Comparison of ENCODE assay signal across 17 mouse cellular contexts in the genomic region with DNA sequence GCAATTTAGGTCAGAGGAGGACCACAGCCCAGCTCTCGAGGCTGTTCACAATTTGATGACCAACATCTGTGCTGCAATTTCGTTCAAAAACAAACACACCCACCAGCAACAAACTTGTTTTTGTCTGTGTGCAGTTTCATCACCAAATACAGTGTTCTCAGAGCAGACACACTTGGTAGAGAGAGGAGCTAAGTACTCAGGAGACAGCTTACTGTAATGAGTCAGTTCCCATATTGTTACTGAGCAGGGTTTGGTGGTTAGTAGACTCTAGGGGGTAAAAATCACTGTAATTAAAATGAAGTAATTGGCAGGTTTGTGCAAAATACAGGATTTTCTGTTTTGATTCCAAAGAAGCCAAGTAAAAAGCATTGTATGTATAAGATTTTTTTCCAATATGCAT.
"Had no signal": no experiment of that assay in that cellular context is flagged by ENCODE, and none has a peak within 500 bp of the region (broad histone marks: within the 10 kb centered on the region; RNA-seq: fewer than 3 reads in every experiment).

No protein-coding gene starts in this region.

- H3K36me3 ChIP-seq: limb, embryonic 10.5 days; liver, embryonic 15.5 days; midbrain, embryonic 15.5 days; neural tube, embryonic 13.5 days; stomach, embryonic 15.5 days had no signal

- H3K27ac ChIP-seq: left cerebral cortex, adult 2 months; limb, embryonic 10.5 days; liver, embryonic 15.5 days; macrophage; midbrain, embryonic 15.5 days; neural tube, embryonic 13.5 days; stomach, embryonic 15.5 days had no signal

- ATAC-seq: intestine, postnatal 0 days; midbrain, embryonic 15.5 days had no signal

- H3K9me3 ChIP-seq: limb, embryonic 10.5 days; liver, embryonic 15.5 days; megakaryocyte, embryonic 14.5 days; midbrain, embryonic 15.5 days; neural tube, embryonic 13.5 days; stomach, embryonic 15.5 days had no signal

- H3K4me1 ChIP-seq: liver, embryonic 15.5 days; megakaryocyte, embryonic 14.5 days; stomach, embryonic 15.5 days had no signal

- H3K4me3 ChIP-seq: left cerebral cortex, adult 2 months; limb, embryonic 10.5 days; liver, embryonic 15.5 days; megakaryocyte, embryonic 14.5 days; midbrain, embryonic 15.5 days; neural tube, embryonic 13.5 days; stomach, embryonic 15.5 days had no signal

- DNase-seq: kidney, adult 8-10 months; kidney, postnatal 10 days; lung, adult 2 months; lung, postnatal 14 days; right cerebral cortex, postnatal 14 days; thymus, postnatal 36 days had no signal

- H3K27me3 ChIP-seq: liver, embryonic 15.5 days; midbrain, embryonic 15.5 days; neural tube, embryonic 13.5 days; stomach, embryonic 15.5 days had no signal

- H3K4me2 ChIP-seq: liver, embryonic 11.5 days; liver, embryonic 15.5 days; midbrain, embryonic 11.5 days; midbrain, embryonic 15.5 days; neural tube, embryonic 13.5 days; stomach, embryonic 15.5 days had no signal

- H3K9ac ChIP-seq: liver, embryonic 15.5 days; midbrain, embryonic 15.5 days; neural tube, embryonic 13.5 days; stomach, embryonic 15.5 days had no signal
